Mouse (Mus musculus) adrenal gland, postnatal 10 days (tissue): Measurements from ENCODE around the gene Hapln3. TPM values are rescaled to one million over a fixed set of nuclear protein-coding genes. Genes with fewer than 3 reads are reported as not detected.

Source experiments
- DNase-seq: peaks from one replicate; pipeline ENCODE4 v3.0.0; 2021; ENCODE audit warnings: mixed read lengths
- total RNA-seq, 2 experiments: library from RNA; stranded (reverse); gene quantifications; 2 replicates each; pipeline ENCODE4 v1.2.3; 2021

Hapln3 gene
- total RNA-seq, 2 experiments from 2014 or later, result 1.1 to 1.9 TPM

- no peak for DNase-seq
These were observed 62.6 kb downstream of the Hapln3 start for GRCm38 (mm10) chr7:79068231-79068630.

- DNase-seq, result no peak
These were observed 63.4 kb downstream of the Hapln3 start for GRCm38 (mm10) chr7:79067466-79067865.

Other genes with a start within 250 kb of the Hapln3 start
- gene Aen, start 235.2 kb downstream of the Hapln3 start, total RNA-seq, result 10 to 100 TPM; 23.3 to 26.6 TPM
- gene Isg20, start 217.6 kb downstream of the Hapln3 start, total RNA-seq, result 1 to 10 TPM; 6.5 to 8.8 TPM
- gene Acan, start 77.5 kb downstream of the Hapln3 start, total RNA-seq, result 1 to 10 TPM in 1 of 2 experiments, under 1 TPM in 1; 0.45 to 2.6 TPM
- gene Mfge8, start 18.0 kb upstream of the Hapln3 start, total RNA-seq, result 100 to 1,000 TPM; 231 to 232 TPM
- gene Abhd2, start 142.2 kb upstream of the Hapln3 start, total RNA-seq, result 100 to 1,000 TPM; 247 to 382 TPM